Mouse (Mus musculus) granulocyte monocyte progenitor cell, adult 5-6 weeks (primary cell): ENCODE data around the gene Ins2. TPM values are rescaled to one million over a fixed set of nuclear protein-coding genes. Genes with fewer than 3 reads are reported as not detected.

Experiments
- ATAC-seq: replicated peaks from 2 replicates; pipeline ENCODE4 v1.8.0; 2016; ENCODE audit warnings: mild to moderate bottlenecking, moderate TSS enrichment, inconsistent platforms; ENCODE audit not compliant: poor library complexity, severe bottlenecking
- total RNA-seq, 2 experiments: library from RNA; stranded (forward) in 1 of 2; stranded (reverse) in 1 of 2; fragments of 200-712, 200-1000 nt in 1 of 2; fragments of >200 nt in 1 of 2; fragmentation: Nextera tagmentation in 1 of 2; gene quantifications; 2 replicates each; pipeline ENCODE4 v1.2.3; 2014 to 2017

Gene Ins2
- total RNA-seq (2014; fragmentation: Nextera tagmentation) (not detected in 2 replicates), total RNA-seq (2017) (not detected in 2 replicates)

- ATAC-seq, result no peak
These were observed at the start of gene Ins2 for GRCm38 (mm10) chr7:142743281-142743680. TSS of gene Ins2 (minus strand) at chr7:142743381.

- ATAC-seq, result no peak
These were observed 49.6 kb upstream of the Ins2 start for GRCm38 (mm10) chr7:142792650-142793275.

DNA sequence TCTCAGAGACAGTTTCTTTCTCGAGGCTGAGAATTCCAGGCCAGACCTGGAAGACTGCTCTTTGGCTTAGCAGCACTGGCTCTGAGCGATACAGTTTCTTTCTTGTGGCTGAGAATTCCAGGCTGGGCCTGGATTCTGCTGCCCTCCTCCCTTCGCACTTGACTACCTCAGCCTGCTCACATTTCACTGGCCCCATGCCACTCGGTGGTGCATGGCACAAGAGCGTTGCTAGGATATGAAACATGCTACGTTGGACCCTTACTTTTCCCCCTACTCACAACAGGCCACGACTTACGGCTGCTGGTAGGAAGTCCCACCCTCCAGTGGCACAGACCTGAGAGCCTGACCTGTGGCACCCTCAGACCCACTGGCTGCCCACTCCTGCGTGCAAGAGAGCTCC is 46.5 kb upstream of the Ins2 start:
- ATAC-seq, result no peak

GRCm38 (mm10) chr7:142737772-142738171 is 5.4 kb downstream of the Ins2 start:
- peak; percentile 53 for ATAC-seq

- ATAC-seq, result peak; percentile 48; the same call in 1 of the 2 replicates
These were observed 6.2 kb downstream of the Ins2 start for GRCm38 (mm10) chr7:142736943-142737490.

DNA sequence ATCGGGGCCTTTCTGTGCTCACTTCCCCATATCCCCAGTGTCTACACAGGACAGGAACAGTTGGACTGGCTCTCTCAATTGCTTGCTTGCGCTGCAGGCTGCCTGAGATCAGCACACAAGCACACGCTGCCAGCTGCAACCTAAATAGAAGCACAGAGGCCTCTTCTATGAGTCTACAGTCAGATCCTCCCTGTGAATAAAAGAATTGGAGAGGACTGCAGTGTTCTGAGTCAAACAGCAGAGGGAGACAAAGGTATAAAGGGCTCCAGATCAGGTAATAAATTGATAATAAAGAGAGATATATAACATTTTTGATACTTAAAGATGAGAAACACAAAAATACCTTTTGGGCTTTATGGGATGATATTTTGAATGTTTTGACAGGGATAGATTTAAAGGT is 17.2 kb downstream of the Ins2 start:
- no peak for ATAC-seq

- no peak for ATAC-seq
These were observed 22.5 kb downstream of the Ins2 start for GRCm38 (mm10) chr7:142720725-142721124.

DNA sequence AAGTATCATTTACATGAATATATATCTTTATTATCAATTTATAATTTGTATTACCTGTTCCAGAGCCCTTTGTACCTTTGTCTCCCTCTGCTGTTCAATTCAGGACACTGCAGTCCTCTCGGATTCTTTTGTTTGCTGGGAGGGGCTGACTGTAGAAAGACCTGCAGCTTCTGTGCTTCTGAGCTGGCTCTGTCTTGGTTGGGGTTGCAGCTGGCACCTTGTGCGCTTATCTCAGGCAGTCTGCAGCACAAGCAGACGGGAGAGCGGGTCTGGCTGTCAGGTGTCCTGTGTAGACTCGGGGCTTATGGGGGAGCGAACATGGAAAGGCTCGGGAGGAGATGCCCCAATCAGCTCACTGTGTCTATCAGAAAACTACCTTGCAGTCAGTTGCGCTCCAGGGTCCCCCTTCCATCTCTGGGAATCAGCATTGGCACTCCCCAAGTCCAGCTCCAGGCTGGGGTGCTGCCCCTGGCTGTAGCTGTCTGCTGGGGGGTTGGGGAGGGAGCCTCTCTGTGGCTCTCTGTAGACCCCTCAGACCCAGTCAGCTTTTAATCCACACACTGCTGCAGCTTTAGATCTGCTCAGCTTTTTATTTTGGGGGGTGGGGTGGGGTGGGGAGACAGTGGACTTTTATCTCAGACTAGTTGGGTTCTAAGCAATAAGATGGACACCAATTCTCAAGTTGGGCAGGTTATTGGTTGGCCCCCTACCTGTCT is 28.2 kb downstream of the Ins2 start:
- peak; percentile 40; the same call in 1 of the 2 replicates for ATAC-seq

- ATAC-seq, result no peak
These were observed 36.3 kb downstream of the Ins2 start for GRCm38 (mm10) chr7:142706873-142707272.

- ATAC-seq, result no peak
These were observed 43.8 kb downstream of the Ins2 start for GRCm38 (mm10) chr7:142699334-142699860.

GRCm38 (mm10) chr7:142678611-142679010 is 64.6 kb downstream of the Ins2 start:
- no peak for ATAC-seq

DNA sequence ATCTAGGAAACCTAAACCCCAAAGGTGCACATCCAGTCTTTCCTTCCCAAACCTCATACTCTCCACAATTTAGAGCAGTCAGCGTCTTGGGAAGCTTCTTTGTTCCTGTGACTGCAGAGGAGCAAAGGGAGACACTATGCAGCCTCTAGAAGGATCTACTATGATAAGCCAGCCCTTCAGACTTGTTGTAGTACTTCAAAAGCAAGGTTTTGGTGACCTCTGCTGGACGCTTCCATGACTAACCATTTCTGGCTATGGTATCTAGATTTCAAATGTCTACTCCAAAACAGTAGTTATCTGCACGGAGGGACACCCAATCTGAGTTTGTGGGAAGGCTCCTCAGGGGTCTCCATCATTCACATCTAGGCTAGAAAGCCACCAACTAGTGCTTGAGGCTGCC is 67.5 kb downstream of the Ins2 start:
- peak; percentile 50 for ATAC-seq

DNA sequence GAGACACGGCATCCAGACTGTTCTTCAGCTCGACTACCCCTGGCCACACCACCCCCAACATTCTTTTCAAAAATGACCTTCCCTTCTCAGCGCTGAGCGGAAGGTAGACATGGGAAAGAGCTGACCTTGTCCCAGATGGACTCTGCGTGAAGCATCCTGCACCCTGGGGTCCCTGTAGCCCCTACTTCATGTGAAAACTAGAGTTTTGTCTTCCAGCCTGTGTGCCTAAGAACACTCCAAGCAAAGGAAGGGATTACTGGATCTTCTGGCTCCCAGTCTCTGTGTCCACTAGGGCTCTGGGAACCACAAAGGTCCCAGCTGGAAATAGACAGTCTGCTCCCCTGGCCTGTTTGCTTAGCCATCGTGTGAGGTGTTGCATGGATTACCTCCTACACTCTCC is 68.0 kb downstream of the Ins2 start:
- no peak for ATAC-seq

GRCm38 (mm10) chr7:142672120-142672519 is 71.1 kb downstream of the Ins2 start:
- ATAC-seq, result peak; percentile 50; the same call in 1 of the 2 replicates

- no peak for ATAC-seq
These were observed 72.1 kb downstream of the Ins2 start for GRCm38 (mm10) chr7:142671067-142671466.

- no peak for ATAC-seq
These were observed 73.2 kb downstream of the Ins2 start, which contains the start of gene Gm49394 for GRCm38 (mm10) chr7:142669751-142670625. TSS of gene Gm49394 (minus strand) at chr7:142669942.

DNA sequence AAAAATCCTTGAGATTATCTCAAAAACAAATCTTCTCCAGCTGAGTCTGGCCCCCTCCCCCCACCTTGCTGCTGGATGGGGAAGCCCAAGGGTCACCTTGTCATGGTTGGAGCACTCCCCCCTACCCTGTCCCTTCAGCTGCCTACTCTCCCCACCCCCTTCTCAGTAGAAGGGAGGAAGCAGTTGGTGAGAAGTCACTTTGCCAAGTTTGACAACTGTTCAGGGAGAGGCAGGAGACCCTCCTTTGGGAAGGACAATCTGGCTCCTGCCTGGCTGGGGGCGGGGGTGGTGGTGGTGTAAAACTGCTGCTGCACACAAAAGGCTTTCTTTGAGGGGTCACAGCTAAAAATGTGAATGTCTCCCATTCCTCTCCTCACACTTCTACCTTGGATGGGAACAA is 74.9 kb downstream of the Ins2 start:
- no peak for ATAC-seq

DNA sequence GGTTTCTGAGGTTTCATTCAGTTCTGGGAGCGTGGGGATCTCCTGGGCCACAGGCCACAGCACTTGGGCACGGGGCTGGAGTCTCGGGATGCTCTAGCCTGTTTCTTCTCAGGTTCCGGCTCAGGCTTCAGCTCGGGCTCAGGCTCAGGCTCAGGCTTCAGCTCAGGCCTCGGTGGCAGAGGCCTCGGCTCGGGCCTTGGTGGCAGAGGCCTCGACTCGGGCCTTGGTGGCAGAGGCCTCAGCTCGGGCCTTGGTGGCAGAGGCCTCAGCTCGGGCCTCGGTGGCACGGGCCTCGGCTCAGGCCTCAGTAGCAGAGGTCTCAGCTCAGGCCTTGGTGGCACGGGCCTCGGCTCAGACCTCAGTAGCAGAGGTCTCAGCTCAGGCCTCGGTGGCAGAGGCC is 75.7 kb downstream of the Ins2 start:
- ATAC-seq, result no peak

DNA sequence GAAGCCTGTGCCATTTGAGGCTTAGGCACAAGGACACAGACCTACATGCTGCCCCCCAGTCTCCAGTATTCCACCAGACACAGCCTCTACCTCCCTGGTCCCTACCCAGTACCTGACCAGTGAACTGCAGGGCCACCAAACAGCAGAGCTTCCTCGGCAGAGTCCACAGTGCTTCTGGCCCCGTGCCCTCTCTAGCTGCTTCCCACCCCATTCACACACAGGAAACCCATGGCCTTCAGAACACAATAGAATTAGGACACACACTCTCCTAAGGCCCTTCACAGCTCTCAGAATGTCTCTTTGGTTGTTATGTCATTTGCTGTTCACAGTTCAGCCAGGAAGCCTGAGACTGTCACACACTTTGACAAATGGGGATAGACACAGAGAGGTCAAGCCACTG is 76.5 kb downstream of the Ins2 start, which contains the start of gene Igf2:
TSS of gene Igf2 (minus strand) at position 158 of the 400 bp plus-strand sequence.
- no peak for ATAC-seq

- ATAC-seq, result no peak
These were observed 77.1 kb downstream of the Ins2 start for GRCm38 (mm10) chr7:142666109-142666508.
